Mouse (Mus musculus) spleen, adult 2 months (tissue): ENCODE data around the gene Txnrd2.

Source experiments
- CTCF ChIP-seq: fragments of 200-500 bp; IDR thresholded peaks from 2 replicates; pipeline ENCODE4 v1.5.1; 2011; ENCODE audit warnings: mild to moderate bottlenecking, inconsistent platforms; ENCODE audit not compliant: insufficient read depth, insufficient read length, insufficient replicate concordance; ENCODE audit errors: extremely low read depth
- POLR2A ChIP-seq: fragments of 200-500 bp; IDR thresholded peaks from 2 replicates; pipeline ENCODE4 v1.6.1; 2011; ENCODE audit warnings: low read depth, low read length, inconsistent platforms

DNA sequence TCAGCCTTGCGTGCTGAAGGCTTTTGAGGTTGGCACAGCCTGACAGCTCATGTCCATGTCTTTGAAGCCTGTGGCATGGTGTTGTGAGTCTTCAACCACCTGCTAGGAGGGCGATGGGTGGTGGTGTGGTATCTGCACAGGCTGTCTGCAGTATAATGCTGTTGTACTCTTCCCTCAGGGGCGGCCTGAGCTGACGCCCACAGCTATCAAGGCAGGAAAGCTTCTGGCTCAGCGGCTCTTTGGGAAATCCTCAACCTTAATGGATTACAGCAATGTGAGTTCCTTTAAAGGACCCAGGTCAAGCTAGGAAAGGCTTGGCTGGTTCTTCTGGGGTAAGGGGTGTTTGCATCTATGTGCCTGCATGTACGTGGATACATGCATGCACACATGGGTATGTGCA lies 45.8 kb downstream of the Txnrd2 start:
- TF ChIP-seq POLR2A = no peak
- TF ChIP-seq CTCF = no peak
